Mouse (Mus musculus): Measurements from ENCODE around the gene Ric3. TPM values are rescaled to one million over a fixed set of nuclear protein-coding genes. Genes with fewer than 3 reads are reported as not detected.

Ric3 gene
- polyA plus RNA-seq, 1 experiment from 2014 or later, result 0.58 TPM

- 12% methylated on average over 3 of the region's 3 CpGs for WGBS
Measured at GRCm38 (mm10) chr7:109021428-109021827, 61.7 kb downstream of the Ric3 start.

DNA sequence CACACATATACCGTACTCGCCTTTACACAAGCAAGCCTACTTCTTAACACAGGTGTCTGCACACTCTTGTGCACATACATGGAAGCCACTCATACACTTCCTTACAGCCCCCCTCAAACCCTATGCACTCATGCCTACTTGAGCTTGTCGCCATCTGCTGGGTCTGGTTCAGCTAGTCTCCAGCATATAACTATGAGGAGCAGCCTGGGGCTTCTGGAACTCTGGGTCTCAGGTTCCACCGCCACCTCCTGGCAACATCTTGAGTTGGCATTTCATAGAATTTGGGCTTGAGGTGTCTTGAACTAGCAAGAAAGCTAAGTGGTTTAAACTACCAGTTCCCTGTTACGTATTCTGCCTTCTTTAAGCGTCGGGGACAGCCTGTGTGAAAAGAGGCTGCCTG lies 63.9 kb downstream of the Ric3 start:
- Histone ChIP-seq H3K27ac (ENCODE audit: low read length) (no peak overlapping the region), H3K36me3 (ENCODE audit: insufficient read depth, low read length) (no peaks in the 10 kb centered on the region), H3K27me3 (replicated peaks; ENCODE audit: insufficient read depth, low read length) (no peaks in the 10 kb centered on the region), H3K9me3 (ENCODE audit: low read length) (no peaks in the 10 kb centered on the region), H3K4me2 (replicated peaks; ENCODE audit: low read depth, low read length) (no peak overlapping the region), H3K4me3 (ENCODE audit: low read depth, low read length) (no peak overlapping the region), H3K9ac (replicated peaks; ENCODE audit: low read depth) (no peak overlapping the region), H3K4me1 (ENCODE audit: insufficient read depth, low read depth, low read length) (no peaks in the 10 kb centered on the region)
- ATAC-seq (0 out of 2 replicates have a peak, but pooled peaks have one; percentile 32), DNase-seq (ENCODE audit: low spot score) (no peak)
- WGBS, result 80% methylated on average over 7 of the region's 7 CpGs
- TF ChIP-seq CTCF (IDR thresholded peaks at IDR 0.05) (peak; percentile 29), EP300 (IDR thresholded peaks at IDR 0.05) (no peak)

More at GRCm38 (mm10) chr7:109021428-109021827, 61.7 kb downstream of the Ric3 start:
- peak; percentile 62 for ATAC-seq
- Histone ChIP-seq H3K27me3 (replicated peaks; ENCODE audit: insufficient read depth, low read length) (no peaks in the 10 kb centered on the region), H3K9me3 (ENCODE audit: low read length) (no peaks in the 10 kb centered on the region), H3K36me3 (ENCODE audit: insufficient read depth, low read length) (no peaks in the 10 kb centered on the region), H3K27ac (ENCODE audit: low read length) (no peak overlapping the region), H3K4me2 (replicated peaks; ENCODE audit: low read depth, low read length) (no peak overlapping the region), H3K4me3 (ENCODE audit: low read depth, low read length) (no peak overlapping the region), H3K4me1 (ENCODE audit: insufficient read depth, low read depth, low read length) (no peaks in the 10 kb centered on the region), H3K9ac (replicated peaks; ENCODE audit: low read depth) (no peak overlapping the region)
- peak; percentile 63 for DNase-seq (ENCODE audit: low spot score)
- no peak for TF ChIP-seq EP300 (IDR thresholded peaks at IDR 0.05)
- peak; percentile 85 for TF ChIP-seq CTCF (IDR thresholded peaks at IDR 0.05)

DNA sequence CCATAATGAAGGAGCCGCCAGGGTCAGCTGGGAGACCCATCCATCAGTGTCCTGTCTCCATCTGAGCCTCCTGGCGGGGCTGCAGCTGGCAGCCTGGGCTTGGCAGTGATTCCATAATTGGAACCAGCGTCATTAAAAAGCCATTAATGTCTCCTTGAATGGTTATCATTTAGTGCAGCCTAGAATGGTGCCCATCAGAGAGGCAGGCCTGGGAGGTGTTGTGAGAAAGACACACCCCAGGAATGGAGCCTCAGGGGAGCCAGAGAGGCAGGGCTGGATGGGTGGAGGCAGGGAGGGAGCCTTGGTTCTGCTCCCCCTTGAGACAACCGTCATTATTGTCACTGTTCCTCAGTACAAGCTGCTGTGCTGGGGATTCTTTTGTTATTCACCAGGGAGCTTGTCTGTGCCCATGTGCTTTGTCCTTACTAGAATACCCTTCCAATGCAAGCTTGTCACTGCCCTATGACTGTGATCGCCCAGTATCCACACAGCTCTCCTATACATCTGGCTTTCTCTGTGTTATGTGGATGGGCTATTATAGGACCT lies 66.7 kb downstream of the Ric3 start:
- H3K4me2 ChIP-seq (replicated peaks; ENCODE audit: low read depth, low read length), result no peak overlapping the region
- H3K9me3 ChIP-seq (ENCODE audit: low read length), result no peaks in the 10 kb centered on the region
- DNase-seq (ENCODE audit: low spot score) (no peak), ATAC-seq (no peak)
- TF ChIP-seq EP300 (IDR thresholded peaks at IDR 0.05), result no peak
- TF ChIP-seq CTCF (IDR thresholded peaks at IDR 0.05), result no peak
- no peak overlapping the region for H3K9ac ChIP-seq (replicated peaks; ENCODE audit: low read depth)
- H3K27me3 ChIP-seq (replicated peaks; ENCODE audit: insufficient read depth, low read length), result peaks cover 5% of the 10 kb centered on the region; the same call in 1 of the 2 replicates
- no peak overlapping the region for H3K27ac ChIP-seq (ENCODE audit: low read length)
- H3K36me3 ChIP-seq (ENCODE audit: insufficient read depth, low read length), result no peaks in the 10 kb centered on the region
- 44% methylated on average over 5 of the region's 5 CpGs for WGBS
- no peaks in the 10 kb centered on the region for H3K4me1 ChIP-seq (ENCODE audit: insufficient read depth, low read depth, low read length)
- H3K4me3 ChIP-seq (ENCODE audit: low read depth, low read length), result no peak overlapping the region

- Histone ChIP-seq H3K9ac (replicated peaks; ENCODE audit: low read depth) (no peak overlapping the region), H3K4me1 (ENCODE audit: insufficient read depth, low read depth, low read length) (no peaks in the 10 kb centered on the region), H3K4me3 (ENCODE audit: low read depth, low read length) (no peak overlapping the region), H3K4me2 (replicated peaks; ENCODE audit: low read depth, low read length) (no peak overlapping the region), H3K27me3 (replicated peaks; ENCODE audit: insufficient read depth, low read length) (peaks cover 17% of the 10 kb centered on the region), H3K36me3 (ENCODE audit: insufficient read depth, low read length) (no peaks in the 10 kb centered on the region), H3K9me3 (ENCODE audit: low read length) (no peaks in the 10 kb centered on the region), H3K27ac (ENCODE audit: low read length) (no peak overlapping the region)
- TF ChIP-seq EP300 (IDR thresholded peaks at IDR 0.05) (no peak), CTCF (IDR thresholded peaks at IDR 0.05) (no peak)
- ATAC-seq (no peak), DNase-seq (ENCODE audit: low spot score) (no peak)
- 82% methylated on average over 7 of the region's 7 CpGs for WGBS
Measured at GRCm38 (mm10) chr7:109014851-109015250, 68.3 kb downstream of the Ric3 start.

DNA sequence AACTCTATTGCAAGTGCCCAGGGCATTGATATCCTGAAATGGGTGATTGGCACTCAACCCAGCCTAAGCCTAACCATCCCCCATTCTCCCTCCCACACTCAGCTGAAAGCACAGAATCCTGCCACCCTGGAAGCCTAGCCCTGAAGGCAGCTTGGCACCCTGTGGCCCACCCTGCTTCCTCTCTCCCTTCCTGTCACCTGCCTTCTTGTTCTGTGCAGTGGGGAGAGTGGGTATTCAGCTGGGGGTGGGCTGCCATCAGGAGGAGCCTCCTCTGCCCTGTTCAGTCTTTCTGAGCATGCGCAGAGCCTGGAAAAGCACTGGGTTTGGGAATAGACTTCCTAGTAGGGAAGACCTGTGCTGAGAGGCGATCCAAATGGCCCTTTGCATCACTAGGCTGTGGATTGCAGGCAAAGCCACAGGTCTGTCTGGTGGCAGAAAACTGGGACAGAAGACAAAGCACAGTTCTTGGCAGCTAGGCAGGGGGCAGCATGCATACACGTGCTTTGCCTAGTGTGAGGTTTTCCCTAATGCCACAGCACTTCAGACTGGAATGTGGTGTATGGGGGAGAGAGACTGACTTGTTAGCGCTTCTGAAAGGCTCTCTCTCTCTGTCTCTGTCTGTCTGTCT lies 70.0 kb downstream of the Ric3 start:
- ATAC-seq (no peak), DNase-seq (ENCODE audit: low spot score) (no peak)
- Histone ChIP-seq H3K4me1 (ENCODE audit: insufficient read depth, low read depth, low read length) (no peaks in the 10 kb centered on the region), H3K27me3 (replicated peaks; ENCODE audit: insufficient read depth, low read length) (peaks cover 17% of the 10 kb centered on the region), H3K9me3 (ENCODE audit: low read length) (no peaks in the 10 kb centered on the region), H3K4me3 (ENCODE audit: low read depth, low read length) (no peak overlapping the region), H3K9ac (replicated peaks; ENCODE audit: low read depth) (no peak overlapping the region), H3K4me2 (replicated peaks; ENCODE audit: low read depth, low read length) (no peak overlapping the region), H3K36me3 (ENCODE audit: insufficient read depth, low read length) (no peaks in the 10 kb centered on the region), H3K27ac (ENCODE audit: low read length) (no peak overlapping the region)
- TF ChIP-seq CTCF (IDR thresholded peaks at IDR 0.05) (0 out of 2 replicates have a peak, but pooled peaks have one; percentile 4), EP300 (IDR thresholded peaks at IDR 0.05) (no peak)
- 36% methylated on average over 4 of the region's 4 CpGs for WGBS

GRCm38 (mm10) chr7:109012575-109012974 lies 70.6 kb downstream of the Ric3 start:
- H3K4me1 ChIP-seq (ENCODE audit: insufficient read depth, low read depth, low read length), result no peaks in the 10 kb centered on the region
- no peak overlapping the region for H3K9ac ChIP-seq (replicated peaks; ENCODE audit: low read depth)
- no peak overlapping the region for H3K4me2 ChIP-seq (replicated peaks; ENCODE audit: low read depth, low read length)
- H3K36me3 ChIP-seq (ENCODE audit: insufficient read depth, low read length), result no peaks in the 10 kb centered on the region
- H3K9me3 ChIP-seq (ENCODE audit: low read length), result no peaks in the 10 kb centered on the region
- ATAC-seq, result no peak
- H3K27ac ChIP-seq (ENCODE audit: low read length), result no peak overlapping the region
- H3K27me3 ChIP-seq (replicated peaks; ENCODE audit: insufficient read depth, low read length), result peaks cover 17% of the 10 kb centered on the region
- WGBS, result 75% methylated on average over 1 of the region's 1 CpGs
- no peak overlapping the region for H3K4me3 ChIP-seq (ENCODE audit: low read depth, low read length)
- no peak for DNase-seq (ENCODE audit: low spot score)
- TF ChIP-seq CTCF (IDR thresholded peaks at IDR 0.05), result no peak
- no peak for TF ChIP-seq EP300 (IDR thresholded peaks at IDR 0.05)
